Mouse (Mus musculus) liver, adult 2 months (tissue): ENCODE measurements around the gene 4933428G20Rik.

Source experiments
- CTCF ChIP-seq: fragments of 200-500 bp; IDR thresholded peaks from 2 replicates; pipeline ENCODE4 v1.5.1; 2011; ENCODE audit warnings: low read depth, low read length, control low read depth
- POLR2A ChIP-seq: fragments of 200-500 bp; IDR thresholded peaks from 2 replicates; pipeline ENCODE4 v1.6.1; 2011; ENCODE audit warnings: low read length, control low read depth; ENCODE audit not compliant: insufficient read depth; ENCODE audit errors: extremely low read depth

DNA sequence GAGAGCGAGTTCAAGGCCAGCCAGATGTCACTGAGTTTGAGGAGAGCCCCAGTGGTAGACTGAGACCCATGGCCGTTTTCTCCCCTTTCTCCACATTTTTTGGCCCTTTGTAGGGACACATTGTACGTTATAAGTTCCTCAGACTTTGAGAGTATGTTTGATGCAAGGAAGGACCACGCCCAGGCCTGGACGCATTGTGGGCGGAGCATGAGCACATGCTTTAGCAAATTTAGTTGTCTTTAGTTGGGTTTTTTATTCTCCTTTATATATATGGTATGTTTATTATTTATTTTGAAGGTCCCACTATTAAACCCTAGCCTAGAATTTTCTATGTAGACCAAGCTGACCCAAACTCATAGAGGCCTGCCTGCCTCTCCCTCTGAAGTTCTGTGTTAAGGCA is 21.8 kb downstream of the 4933428G20Rik start:
- TF ChIP-seq CTCF (no peak), POLR2A (no peak)
